Mouse (Mus musculus) Muller cell, postnatal 12 days (primary cell): ENCODE measurements at regions not wholly inside any gene's neighbourhood (a gene's known extent, or its start where the extent isn't known, plus 50 kb on each side); places are given as distances from the start of the nearest gene placed in this dataset.

ENCODE experiments used
- DNase-seq: peaks from one replicate; pipeline ENCODE4 v3.0.0-alpha.2; 2015; ENCODE audit errors: inconsistent ontology term

- no peak for DNase-seq
These were observed 64.3 kb upstream of the Pard3b start for GRCm38 (mm10) chr1:61574276-61574675.

GRCm38 (mm10) chr1:61576758-61577157 is 61.9 kb upstream of the Pard3b start:
- no peak for DNase-seq

- no peak for DNase-seq
These were observed 51.4 kb upstream of the Pard3b start for GRCm38 (mm10) chr1:61587251-61587650.
